Mouse (Mus musculus) MEL (cell line): ENCODE measurements around the gene Fbxl8. TPM values are rescaled to one million over a fixed set of nuclear protein-coding genes. Genes with fewer than 3 reads are reported as not detected.

Source experiments
- DNase-seq: peaks from one replicate; pipeline ENCODE4 v3.0.0; 2011; ENCODE audit warnings: low read depth, low spot score
- H3K27ac ChIP-seq: 2 replicates; pipeline ENCODE4 v1.5.1; 2012; ENCODE audit warnings: low read depth, mild to moderate bottlenecking, control low read depth, low read length, moderate library complexity; ENCODE audit not compliant: control insufficient read depth
- H3K27me3 ChIP-seq, 2 experiments: fragments of 150-350 bp in 1 of 2; sonication (generic) in 1 of 2; 2 replicates each; pipeline ENCODE4 v1.6.1; 2012; ENCODE audit warnings: low read length in 2 of 2, mild to moderate bottlenecking in 2 of 2, improper control_type of control experiment in 1 of 2, moderate library complexity in 1 of 2; ENCODE audit not compliant: insufficient read depth in 2 of 2, control insufficient read depth in 1 of 2
- H3K36me3 ChIP-seq, 2 experiments: 2 replicates each; pipeline ENCODE4 v1.6.1; 2012 to 2014; ENCODE audit warnings: low read length in 2 of 2, improper control_type of control experiment in 1 of 2, inconsistent platforms in 1 of 2, mild to moderate bottlenecking in 1 of 2; ENCODE audit not compliant: insufficient read depth in 2 of 2, control insufficient read depth in 1 of 2
- H3K4me1 ChIP-seq, 2 experiments: fragments of 150-350 bp in 1 of 2; sonication (generic) in 1 of 2; 2 replicates each; pipeline ENCODE4 v1.6.1; 2012; ENCODE audit warnings: low read length in 2 of 2, improper control_type of control experiment in 1 of 2, mild to moderate bottlenecking in 1 of 2; ENCODE audit not compliant: insufficient read depth in 2 of 2, control insufficient read depth in 1 of 2
- H3K4me3 ChIP-seq, 2 experiments: fragments of 150-350 bp in 1 of 2; sonication (generic) in 1 of 2; 2 replicates each; pipeline ENCODE4 v1.5.1; 2012; ENCODE audit warnings: low read depth in 2 of 2, low read length in 2 of 2, mild to moderate bottlenecking in 2 of 2, moderate library complexity in 2 of 2, control low read depth in 1 of 2, improper control_type of control experiment in 1 of 2; ENCODE audit not compliant: control insufficient read depth in 1 of 2, insufficient read depth in 1 of 2
- H3K79me2 ChIP-seq: 2 replicates; pipeline ENCODE4 v1.6.1; 2012; ENCODE audit warnings: mild to moderate bottlenecking, low read length, moderate library complexity; ENCODE audit not compliant: control insufficient read depth, poor library complexity, insufficient read depth
- H3K9ac ChIP-seq: 2 replicates; pipeline ENCODE4 v1.6.1; 2012; ENCODE audit warnings: low read depth, mild to moderate bottlenecking, control low read depth, low read length, moderate library complexity; ENCODE audit not compliant: control insufficient read depth, poor library complexity, severe bottlenecking
- H3K9me3 ChIP-seq: fragments of 150-350 bp; sonication (generic); replicated peaks from 2 replicates; pipeline ENCODE4 v1.6.1; 2012; ENCODE audit warnings: mild to moderate bottlenecking, low read length, improper control_type of control experiment, moderate library complexity; ENCODE audit not compliant: insufficient read depth
- ELF1 ChIP-seq: IDR thresholded peaks from 2 replicates; pipeline ENCODE4 v1.6.1; 2014; ENCODE audit warnings: low read depth, mild to moderate bottlenecking, inconsistent platforms, low read length, improper control_type of control experiment, moderate library complexity
- ETS1 ChIP-seq: IDR thresholded peaks from 2 replicates; pipeline ENCODE4 v1.6.1; 2012; ENCODE audit warnings: low read depth, mild to moderate bottlenecking, inconsistent platforms, low read length, improper control_type of control experiment, moderate library complexity
- GABPA ChIP-seq: IDR thresholded peaks from 2 replicates; pipeline ENCODE4 v1.6.1; 2012; ENCODE audit warnings: low read depth, mild to moderate bottlenecking, inconsistent platforms, low read length, improper control_type of control experiment, moderate library complexity
- HCFC1 ChIP-seq: IDR thresholded peaks from 2 replicates; pipeline ENCODE4 v1.6.1; 2012; ENCODE audit warnings: low read depth, mild to moderate bottlenecking, inconsistent platforms, low read length, improper control_type of control experiment, moderate library complexity
- JUND ChIP-seq: IDR thresholded peaks from 2 replicates; pipeline ENCODE4 v1.6.1; 2011; ENCODE audit warnings: low read depth, mild to moderate bottlenecking, improper control_type of control experiment, low read length
- MAX ChIP-seq: IDR thresholded peaks from 2 replicates; pipeline ENCODE4 v1.6.1; 2011; ENCODE audit warnings: low read length, improper control_type of control experiment
- MAZ ChIP-seq: IDR thresholded peaks from 2 replicates; pipeline ENCODE4 v1.6.1; 2012; ENCODE audit warnings: low read depth, mild to moderate bottlenecking, inconsistent platforms, low read length, improper control_type of control experiment
- MEF2A ChIP-seq: IDR thresholded peaks from 2 replicates; pipeline ENCODE4 v1.6.1; 2014; ENCODE audit warnings: low read depth, mild to moderate bottlenecking, inconsistent platforms, low read length, improper control_type of control experiment; ENCODE audit not compliant: poor library complexity, insufficient replicate concordance, severe bottlenecking; ENCODE audit errors: extremely low read depth
- MXI1 ChIP-seq: IDR thresholded peaks from 2 replicates; pipeline ENCODE4 v1.6.1; 2011; ENCODE audit warnings: mild to moderate bottlenecking, low read depth, low read length, improper control_type of control experiment
- MYB ChIP-seq: IDR thresholded peaks from 2 replicates; pipeline ENCODE4 v1.6.1; 2011; ENCODE audit warnings: mild to moderate bottlenecking, low read depth, low read length, improper control_type of control experiment
- MYC ChIP-seq: IDR thresholded peaks from 2 replicates; pipeline ENCODE4 v1.6.1; 2011; ENCODE audit warnings: low read depth, mild to moderate bottlenecking, low read length, improper control_type of control experiment, moderate library complexity
- NELFE ChIP-seq: IDR thresholded peaks from 2 replicates; pipeline ENCODE4 v1.6.1; 2011; ENCODE audit warnings: low read depth, low read length, improper control_type of control experiment
- NRF1 ChIP-seq: IDR thresholded peaks from 2 replicates; pipeline ENCODE4 v1.6.1; 2014; ENCODE audit warnings: low read depth, mild to moderate bottlenecking, inconsistent platforms, low read length, improper control_type of control experiment, moderate library complexity; ENCODE audit not compliant: poor library complexity, insufficient read depth, severe bottlenecking
- POLR2A ChIP-seq, 2 experiments: IDR thresholded peaks; 2 replicates each; pipeline ENCODE4 v1.6.1; 2011 to 2012; ENCODE audit warnings: low read length in 2 of 2, mild to moderate bottlenecking in 2 of 2, control low read depth in 1 of 2, improper control_type of control experiment in 1 of 2, low read depth in 1 of 2, moderate library complexity in 1 of 2; ENCODE audit not compliant: control insufficient read depth in 1 of 2, insufficient read depth in 1 of 2, poor library complexity in 1 of 2
- POLR2AphosphoS2 ChIP-seq: IDR thresholded peaks from 2 replicates; pipeline ENCODE4 v1.6.1; 2011; ENCODE audit warnings: low read length, improper control_type of control experiment
- POLR2AphosphoS5 ChIP-seq: IDR thresholded peaks from 2 replicates; pipeline ENCODE4 v1.6.1; 2012; ENCODE audit warnings: low read depth, borderline replicate concordance, mild to moderate bottlenecking, inconsistent platforms, low read length, moderate library complexity, mixed read lengths
- RAD21 ChIP-seq: IDR thresholded peaks from 2 replicates; pipeline ENCODE4 v1.6.1; 2011; ENCODE audit warnings: mild to moderate bottlenecking, low read depth, low read length, improper control_type of control experiment
- SIN3A ChIP-seq: IDR thresholded peaks from 2 replicates; pipeline ENCODE4 v1.6.1; 2012; ENCODE audit warnings: low read length, improper control_type of control experiment, inconsistent platforms
- SMC3 ChIP-seq: IDR thresholded peaks from 2 replicates; pipeline ENCODE4 v1.6.1; 2011; ENCODE audit warnings: low read depth, low read length, improper control_type of control experiment
- TAL1 ChIP-seq: IDR thresholded peaks from 2 replicates; pipeline ENCODE4 v1.6.1; 2012; ENCODE audit warnings: mild to moderate bottlenecking, inconsistent platforms, low read length, moderate library complexity, mixed read lengths
- TCF12 ChIP-seq: IDR thresholded peaks from 2 replicates; pipeline ENCODE4 v1.6.1; 2014; ENCODE audit warnings: low read depth, mild to moderate bottlenecking, inconsistent platforms, low read length, improper control_type of control experiment, moderate library complexity
- UBTF ChIP-seq: IDR thresholded peaks from 2 replicates; pipeline ENCODE4 v1.6.1; 2012; ENCODE audit warnings: low read depth, mild to moderate bottlenecking, inconsistent platforms, low read length, improper control_type of control experiment, moderate library complexity, borderline replicate concordance; ENCODE audit not compliant: insufficient read depth
- USF1 ChIP-seq: IDR thresholded peaks from 2 replicates; pipeline ENCODE4 v1.6.1; 2014; ENCODE audit warnings: low read depth, mild to moderate bottlenecking, inconsistent platforms, low read length, improper control_type of control experiment, moderate library complexity
- USF2 ChIP-seq, 2 experiments: IDR thresholded peaks; 2 replicates each; pipeline ENCODE4 v1.6.1; 2011 to 2012; ENCODE audit warnings: improper control_type of control experiment in 2 of 2, low read length in 2 of 2, borderline replicate concordance in 1 of 2, inconsistent platforms in 1 of 2, low read depth in 1 of 2, mild to moderate bottlenecking in 1 of 2; ENCODE audit not compliant: insufficient read depth in 1 of 2
- ZKSCAN1 ChIP-seq: IDR thresholded peaks from 2 replicates; pipeline ENCODE4 v1.6.1; 2012; ENCODE audit warnings: low read depth, mild to moderate bottlenecking, inconsistent platforms, low read length, improper control_type of control experiment, moderate library complexity
- ZMIZ1 ChIP-seq: IDR thresholded peaks from 2 replicates; pipeline ENCODE4 v1.6.1; 2012; ENCODE audit warnings: low read depth, mild to moderate bottlenecking, inconsistent platforms, low read length, improper control_type of control experiment, moderate library complexity
- polyA plus RNA-seq, 2 experiments: library from polyadenylated mRNA; stranded (reverse) in 1 of 2; unstranded in 1 of 2; fragments of >175 nt in 1 of 2; fragments of >200 nt in 1 of 2; gene quantifications; 2 replicates each; pipeline versions ENCODE4 v1.2.1 to v1.2.4; 2012; ENCODE audit warnings: low replicate concordance in 2 of 2, low read depth in 1 of 2; ENCODE audit not compliant: insufficient read length in 2 of 2, insufficient read depth in 1 of 2, missing spikeins in 1 of 2
- total RNA-seq: library from RNA; depleted of rRNA; stranded (reverse); fragments of 300-350 nt; gene quantifications from 2 replicates; pipeline ENCODE4 v1.2.3, GENCODE M21; 2012

The Fbxl8 gene
- total and polyA plus RNA-seq, 3 experiments, result 4.1 to 7.2 TPM; not detected in 1

DNA sequence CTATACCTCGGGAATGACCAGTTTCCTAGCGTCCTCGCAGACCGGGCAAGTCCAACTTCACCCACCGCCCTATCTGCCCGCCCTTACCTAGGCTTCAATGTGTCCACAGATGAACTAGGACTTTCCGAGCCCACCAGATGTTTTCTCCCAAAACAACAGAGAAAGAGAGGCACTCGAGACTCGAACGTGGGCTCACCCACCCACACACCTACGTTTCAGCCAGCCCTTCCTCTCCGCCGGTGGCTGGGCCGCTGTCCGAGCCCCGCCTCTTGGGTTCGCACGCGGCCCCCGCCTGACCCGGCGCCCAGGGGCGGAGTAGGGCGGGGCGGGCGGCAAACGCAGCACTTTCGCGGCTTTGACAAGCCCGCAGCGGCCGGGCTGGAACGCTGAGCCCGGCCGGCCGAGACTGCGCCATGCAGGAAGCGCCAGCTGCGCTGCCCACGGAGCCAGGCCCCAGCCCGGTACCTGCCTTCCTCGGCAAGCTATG lies 5.1 kb downstream of the Fbxl8 start, which contains the start of gene Hsf4:
Gene Hsf4 (plus strand): TSS at position 341 of the 487 bp plus-strand sequence.
- Histone ChIP-seq H3K9ac (peak within 1 kb of the TSS; percentile 96), H3K79me2 (peaks cover 2% of the 10 kb centered on the region), H3K27ac (peak within 1 kb of the TSS; percentile 45), H3K36me3 (peaks cover 0 to 10% of the 10 kb centered on the region in 2 experiments; a peak in 2 of 4 replicates), H3K27me3 (no peaks in the 10 kb centered on the region), H3K4me1 (peaks cover 7 to 16% of the 10 kb centered on the region in 2 experiments), H3K9me3 (no peaks in the 10 kb centered on the region), H3K4me3 (peak within 1 kb of the TSS; percentile 74 to 81)
- TF ChIP-seq MAX (0 out of 2 replicates have a peak, but pooled peaks have one; percentile 35), POLR2AphosphoS2 (peak; percentile 66; the same call in 1 of the 2 replicates), MYC (no peak), RAD21 (no peak), SMC3 (no peak), POLR2A (IDR thresholded peaks at IDR 0.05; ENCODE audit: control insufficient read depth in 1 of 2, insufficient read depth in 1 of 2, low read depth in 1 of 2, low read length in 2 of 2, poor library complexity in 1 of 2) (peak; percentile 65 to 78; a peak in 3 of 4 replicates), MAZ (peak; percentile 85; the same call in 1 of the 2 replicates), SIN3A (peak; percentile 40; the same call in 1 of the 2 replicates), GABPA (no peak), NELFE (peak; percentile 60), JUND (no peak), MXI1 (peak; percentile 83), HCFC1 (no peak; the same call in 1 of the 2 replicates), UBTF (peak; percentile 81; the same call in 1 of the 2 replicates), POLR2AphosphoS5 (no peak), NRF1 (0 out of 2 replicates have a peak, but pooled peaks have one; percentile 19), TAL1 (no peak), USF2 (IDR thresholded peaks at IDR 0.05; ENCODE audit: borderline replicate concordance in 1 of 2, insufficient read depth in 1 of 2, low read depth in 1 of 2, low read length in 2 of 2) (no peak), USF1 (no peak), ETS1 (no peak), TCF12 (0 out of 2 replicates have a peak, but pooled peaks have one; percentile 14), MEF2A (no peak), ZMIZ1 (peak; percentile 41; the same call in 1 of the 2 replicates), ZKSCAN1 (no peak), MYB (no peak), ELF1 (no peak)
- DNase-seq, result peak; percentile 66
